Mouse (Mus musculus): ENCODE results near the gene Sirt6. TPM values are rescaled to one million over a fixed set of nuclear protein-coding genes. Genes with fewer than 3 reads are reported as not detected.
A peak's percentile ranks its signal among the peaks of the same experiment; 100 is the strongest.

The Sirt6 gene
- 10 to 100 TPM; 23.5 to 30.9 TPM for total RNA-seq (2021)

- peak; percentile 81 to 88 for DNase-seq (ENCODE audit: extremely low spot score in 1 of 2, low spot score in 1 of 2)
Measured at GRCm38 (mm10) chr10:81626994-81627835, at the start of gene Sirt6. Sirt6 (minus strand) TSS chr10:81627797.

GRCm38 (mm10) chr10:81656174-81656573, 28.6 kb upstream of the Sirt6 start:
- DNase-seq (ENCODE audit: extremely low spot score in 1 of 2, low spot score in 1 of 2), result no peak

DNA sequence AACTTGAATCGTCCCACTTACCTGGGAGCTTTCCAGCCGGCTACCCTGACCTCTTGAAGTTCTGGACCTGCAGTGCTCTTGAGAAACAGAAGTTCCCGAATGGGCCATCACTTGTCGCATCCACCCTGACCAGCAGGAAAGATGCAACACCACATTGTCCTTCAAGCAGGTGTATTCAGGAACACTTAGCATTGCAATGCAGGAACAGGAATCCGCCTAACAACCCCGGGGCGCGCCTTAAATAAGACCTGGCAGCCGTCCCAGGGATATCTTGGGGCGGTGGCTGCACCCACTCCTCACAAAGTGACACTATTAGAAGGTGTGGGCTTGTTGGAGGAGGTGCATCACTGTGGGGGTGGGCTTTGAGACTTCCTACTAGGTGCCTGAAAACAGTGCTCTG, 27.6 kb upstream of the Sirt6 start:
- no peak for DNase-seq (ENCODE audit: extremely low spot score in 1 of 2, low spot score in 1 of 2)

- DNase-seq (ENCODE audit: extremely low spot score in 1 of 2, low spot score in 1 of 2), result peak; percentile 68 to 78
Measured at GRCm38 (mm10) chr10:81648803-81649775, 21.5 kb upstream of the Sirt6 start, which contains the start of gene Gm10778. Gm10778 (plus strand) TSS chr10:81649059.

DNA sequence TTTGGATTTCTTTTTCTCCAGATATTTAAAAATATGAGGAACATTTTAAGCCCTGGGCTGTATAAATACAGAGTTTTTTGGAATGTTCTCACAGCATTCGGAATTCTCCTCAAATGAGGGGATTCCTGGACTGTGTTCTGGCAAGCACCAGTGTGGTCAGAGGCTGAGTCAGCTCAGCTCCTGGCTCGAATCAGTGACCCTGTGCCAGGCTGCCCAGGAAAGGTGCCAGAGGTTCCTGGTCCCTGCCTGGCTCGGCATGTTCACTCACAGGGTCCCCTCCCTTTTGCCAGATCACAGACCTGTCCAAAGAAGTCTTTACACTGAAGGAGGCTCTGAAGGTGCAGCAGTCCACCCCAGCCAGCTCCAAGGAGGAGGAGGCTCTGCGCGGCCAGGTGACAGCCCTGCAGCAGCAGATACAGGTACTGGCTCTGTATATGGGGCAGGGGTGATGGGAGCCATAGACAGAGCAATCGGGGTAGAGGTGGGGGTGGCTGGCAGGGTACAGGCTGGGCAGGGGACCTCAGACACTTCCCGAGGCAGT, 18.5 kb upstream of the Sirt6 start:
- no peak for DNase-seq (ENCODE audit: extremely low spot score in 1 of 2, low spot score in 1 of 2)

DNA sequence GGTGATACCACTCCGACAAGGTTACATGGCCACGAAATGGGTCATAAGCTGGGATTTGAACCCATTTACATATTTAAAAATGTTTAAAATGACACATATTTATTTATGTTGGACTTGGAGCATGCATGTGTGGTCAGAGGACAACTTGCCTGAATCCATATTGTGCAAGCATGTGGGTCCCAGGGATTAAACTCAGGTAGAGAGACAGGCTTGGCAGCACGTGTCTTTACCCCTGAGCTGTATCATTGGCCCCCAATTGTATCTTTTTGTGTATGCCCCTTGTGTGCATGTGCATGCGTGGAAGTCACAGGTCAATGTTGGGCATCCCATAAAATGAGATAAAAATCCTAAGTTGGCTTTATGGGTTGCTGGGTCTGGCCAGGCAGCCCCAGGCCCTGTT, 17.8 kb upstream of the Sirt6 start:
- DNase-seq (ENCODE audit: extremely low spot score in 1 of 2, low spot score in 1 of 2), result no peak

- DNase-seq (ENCODE audit: extremely low spot score in 1 of 2, low spot score in 1 of 2), result peak in 1 of 2 experiments; percentile 8
Measured at GRCm38 (mm10) chr10:81644716-81645115, 17.1 kb upstream of the Sirt6 start.

DNA sequence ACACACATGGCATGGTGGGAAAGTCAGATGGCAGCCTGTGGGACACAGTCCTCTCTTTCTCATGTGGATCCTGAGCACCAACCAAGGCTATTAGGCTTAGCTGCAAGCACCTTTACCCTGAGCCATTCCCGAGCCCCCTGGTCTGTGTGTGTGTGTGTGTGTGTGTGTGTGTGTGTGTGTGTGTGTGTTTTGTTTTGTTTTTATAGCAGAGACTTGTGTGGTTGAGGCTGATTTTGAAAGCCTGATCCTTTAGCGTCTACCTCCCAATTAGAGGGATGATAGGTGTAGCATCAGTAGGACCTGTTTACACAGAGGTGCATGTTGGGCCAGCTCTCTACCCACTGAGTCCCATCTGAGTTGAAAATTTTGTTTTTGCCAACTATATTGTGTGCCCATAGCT, 16.6 kb upstream of the Sirt6 start:
- DNase-seq (ENCODE audit: extremely low spot score in 1 of 2, low spot score in 1 of 2), result no peak

DNA sequence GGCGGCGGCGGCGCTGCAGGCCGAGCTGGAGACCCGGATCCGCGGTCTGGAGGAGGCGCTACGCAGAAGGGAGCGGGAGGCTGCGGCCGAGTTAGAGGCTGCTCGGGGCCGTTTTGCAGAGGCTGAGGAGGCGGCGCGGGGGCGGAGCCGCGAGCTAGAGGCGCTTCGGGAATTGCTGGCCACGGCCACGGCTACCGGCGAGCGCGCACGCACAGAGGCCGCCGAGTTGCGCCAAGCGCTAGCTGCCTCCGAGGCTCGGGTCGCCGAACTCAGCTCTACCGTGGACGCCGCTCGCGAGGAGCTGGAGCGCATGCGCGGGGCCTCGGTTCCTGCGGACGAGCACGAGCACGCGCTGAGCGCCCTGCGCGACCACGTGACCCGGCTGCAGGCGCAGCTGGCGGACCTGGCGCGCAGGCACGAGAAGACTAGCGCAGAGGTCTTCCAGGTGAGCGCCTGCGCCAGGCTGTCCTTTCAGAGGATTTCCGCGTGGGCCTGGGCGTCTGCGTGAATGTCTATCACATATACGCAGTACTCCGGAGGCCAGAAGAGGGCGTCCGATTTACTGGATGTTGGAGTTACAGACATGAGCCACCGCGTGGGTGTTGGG, 16.0 kb upstream of the Sirt6 start:
- DNase-seq (ENCODE audit: extremely low spot score in 1 of 2, low spot score in 1 of 2), result peak; percentile 86 to 95

DNA sequence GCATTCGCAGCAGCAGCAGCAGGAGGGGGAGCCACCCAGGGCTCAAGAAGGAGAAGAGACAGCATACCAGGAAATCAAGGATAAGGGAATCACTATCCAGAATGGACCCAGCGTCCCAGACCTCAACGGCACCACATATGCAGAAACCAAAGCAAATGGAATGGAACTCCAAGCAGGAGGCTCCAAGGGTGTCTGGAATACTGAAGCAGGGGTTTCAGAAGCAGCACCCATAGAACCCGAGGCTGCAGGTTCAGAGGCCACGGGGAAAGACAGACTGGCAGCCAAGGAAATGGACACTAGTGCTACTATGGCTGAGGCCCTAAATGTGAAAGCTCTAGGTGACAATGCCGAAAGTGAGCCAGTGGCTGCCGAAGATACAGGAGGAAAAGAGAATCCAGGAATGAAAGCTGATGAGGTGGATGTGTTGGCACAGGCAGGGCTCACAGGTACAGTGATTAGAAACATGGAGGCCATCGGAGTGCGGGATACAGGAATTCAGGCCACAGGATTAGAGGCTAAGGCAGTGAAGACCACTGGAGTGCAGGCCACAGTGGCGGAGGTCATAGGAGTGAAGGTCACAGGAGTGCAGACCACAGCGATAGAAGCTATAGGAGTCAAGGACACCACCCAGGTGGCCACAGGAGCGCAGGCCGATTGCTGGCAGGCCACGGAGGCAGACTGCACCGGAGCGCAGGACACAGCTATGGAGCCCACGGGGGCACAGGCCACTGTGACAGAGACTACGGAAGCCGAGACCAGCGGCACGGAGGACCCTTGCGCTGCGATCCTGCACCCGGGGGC, 15.3 kb upstream of the Sirt6 start:
- DNase-seq (ENCODE audit: extremely low spot score in 1 of 2, low spot score in 1 of 2), result peak in 1 of 2 experiments; percentile 13

GRCm38 (mm10) chr10:81641978-81642647, 14.5 kb upstream of the Sirt6 start:
- DNase-seq (ENCODE audit: extremely low spot score in 1 of 2, low spot score in 1 of 2), result peak in 1 of 2 experiments; percentile 8

DNA sequence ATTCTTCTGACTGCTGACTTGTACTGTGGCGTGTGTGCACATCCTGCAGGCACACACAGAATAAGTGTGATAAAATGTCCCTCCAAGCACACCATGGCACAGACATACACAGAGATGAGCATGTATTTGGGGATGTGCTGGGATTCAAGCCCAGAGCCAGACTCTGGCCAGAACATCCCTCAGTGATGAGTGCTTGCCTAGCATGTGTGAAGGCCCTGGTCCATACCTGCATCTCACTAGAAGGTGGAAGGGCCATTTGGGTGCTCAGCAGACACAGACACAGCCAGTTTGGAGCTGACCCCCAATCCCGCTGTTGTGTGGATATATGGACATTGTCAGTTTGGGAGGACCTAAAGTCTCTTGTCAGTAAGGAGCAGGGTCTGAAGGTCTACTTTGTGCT, 14.0 kb upstream of the Sirt6 start:
- DNase-seq (ENCODE audit: extremely low spot score in 1 of 2, low spot score in 1 of 2), result peak in 1 of 2 experiments; percentile 5

DNA sequence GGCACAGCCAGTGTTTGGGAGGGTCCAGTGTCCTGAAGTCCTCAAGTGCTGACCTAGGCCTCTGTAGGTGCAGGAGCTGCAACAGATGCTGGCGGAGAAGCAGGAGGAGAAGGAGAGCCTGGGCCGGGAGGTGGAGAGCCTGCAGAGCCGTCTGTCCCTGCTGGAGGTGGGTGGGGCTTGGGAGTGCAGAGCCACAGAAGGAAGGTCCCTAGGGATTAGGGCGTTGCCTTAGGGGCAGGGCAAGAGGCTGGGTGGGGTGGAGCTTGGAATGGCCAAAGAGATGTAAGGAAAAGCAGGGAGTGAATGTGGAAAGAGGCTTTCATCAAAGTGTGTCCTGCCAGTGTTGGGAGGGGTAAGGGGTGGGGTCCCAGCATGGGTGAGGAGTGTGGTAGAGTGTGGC, 13.2 kb upstream of the Sirt6 start:
- DNase-seq (ENCODE audit: extremely low spot score in 1 of 2, low spot score in 1 of 2), result peak in 1 of 2 experiments; percentile 5

DNA sequence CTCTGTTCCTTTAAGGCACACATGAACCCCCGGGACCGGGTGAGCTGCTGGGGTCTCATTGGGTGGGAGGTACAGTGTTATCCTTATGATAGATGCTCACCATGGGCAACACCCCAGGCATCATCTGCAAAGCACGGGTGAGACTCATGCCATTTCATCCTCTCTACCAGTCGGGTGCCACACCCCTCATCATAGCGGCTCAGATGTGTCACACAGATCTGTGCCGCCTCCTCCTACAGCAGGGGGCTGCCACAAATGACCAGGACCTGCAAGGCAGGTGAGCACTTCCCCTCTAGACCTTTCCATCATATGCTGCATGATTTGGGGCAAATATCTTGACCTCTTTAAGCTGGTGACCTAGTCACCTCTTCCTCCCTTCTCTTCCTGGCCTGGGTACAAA, 10.5 kb upstream of the Sirt6 start:
- no peak for DNase-seq (ENCODE audit: extremely low spot score in 1 of 2, low spot score in 1 of 2)

GRCm38 (mm10) chr10:81636338-81636737, 8.7 kb upstream of the Sirt6 start:
- no peak for DNase-seq (ENCODE audit: extremely low spot score in 1 of 2, low spot score in 1 of 2)

GRCm38 (mm10) chr10:81633253-81634099, 5.9 kb upstream of the Sirt6 start:
- DNase-seq (ENCODE audit: extremely low spot score in 1 of 2, low spot score in 1 of 2), result peak in 1 of 2 experiments; percentile 71

DNA sequence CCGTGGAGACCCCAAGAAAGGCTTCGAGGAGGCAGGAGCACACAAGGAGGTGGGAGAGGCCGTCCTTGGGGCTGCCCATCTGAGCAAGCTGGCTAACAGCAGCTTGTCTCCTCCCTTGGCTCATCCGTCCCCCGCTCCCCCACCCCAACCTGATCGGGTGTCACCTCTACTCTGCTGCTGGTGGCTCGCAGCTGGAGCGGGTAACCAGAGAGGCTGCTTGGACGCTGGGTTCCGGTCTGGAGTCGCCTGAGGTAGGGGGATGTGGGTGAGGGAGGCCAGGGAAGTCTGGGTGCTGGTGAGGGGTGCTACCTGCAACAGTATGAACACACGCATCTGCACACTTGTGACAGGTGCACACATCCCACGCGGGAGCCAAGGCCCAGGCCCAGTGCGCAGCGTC, 793 bp upstream of the Sirt6 start, which contains the start of gene Ankrd24:
TSS of gene Ankrd24 (plus strand) at position 151 of the 400 bp plus-strand sequence.
- no peak for DNase-seq (ENCODE audit: extremely low spot score in 1 of 2, low spot score in 1 of 2)

- DNase-seq (ENCODE audit: extremely low spot score in 1 of 2, low spot score in 1 of 2), result no peak
Measured at GRCm38 (mm10) chr10:81627836-81628220, 231 bp upstream of the Sirt6 start.

Data from layer of hippocampus, postnatal 25 days (tissue).